Mouse (Mus musculus): Measurements from ENCODE around the gene Slc6a17.

GRCm38 (mm10) chr3:107420156-107420555, 97.7 kb downstream of the Slc6a17 start:
- no peak for TF ChIP-seq CTCF (IDR thresholded peaks at IDR 0.05; ENCODE audit: control insufficient read depth, insufficient read depth, insufficient read length)
- no peak for TF ChIP-seq MAX (IDR thresholded peaks at IDR 0.05)

Measured in C2C12 (cell line).